Mouse (Mus musculus) adrenal gland, postnatal 4 days (tissue): ENCODE results near the gene Matk. TPM values are rescaled to one million over a fixed set of nuclear protein-coding genes. Genes with fewer than 3 reads are reported as not detected.

Source experiments
- DNase-seq, 2 experiments: peaks; one replicate each; pipeline ENCODE4 v3.0.0; 2021 to 2022; ENCODE audit warnings: low spot score in 2 of 2, mixed read lengths in 2 of 2
- microRNA-seq: library from miRNA; unstranded; fragments of <30 nt; microRNA quantifications from one replicate; pipeline ENCODE4 v1.2.0, GENCODE M21; 2021
- total RNA-seq, 2 experiments: library from RNA; stranded (reverse); gene quantifications; 2 replicates each; pipeline ENCODE4 v1.2.3; 2021

The Matk gene
- total RNA-seq, 2 experiments from 2014 or later: 2.9 to 3.0 TPM

GRCm38 (mm10) chr10:81302288-81302687 lies 49.6 kb downstream of the Matk start:
- no peak for DNase-seq

GRCm38 (mm10) chr10:81302781-81303218 lies 50.1 kb downstream of the Matk start:
- no peak for DNase-seq

- DNase-seq: no peak
Observed at GRCm38 (mm10) chr10:81303258-81303657, 50.5 kb downstream of the Matk start.

GRCm38 (mm10) chr10:81303761-81304160 lies 51.0 kb downstream of the Matk start:
- no peak for DNase-seq

DNA sequence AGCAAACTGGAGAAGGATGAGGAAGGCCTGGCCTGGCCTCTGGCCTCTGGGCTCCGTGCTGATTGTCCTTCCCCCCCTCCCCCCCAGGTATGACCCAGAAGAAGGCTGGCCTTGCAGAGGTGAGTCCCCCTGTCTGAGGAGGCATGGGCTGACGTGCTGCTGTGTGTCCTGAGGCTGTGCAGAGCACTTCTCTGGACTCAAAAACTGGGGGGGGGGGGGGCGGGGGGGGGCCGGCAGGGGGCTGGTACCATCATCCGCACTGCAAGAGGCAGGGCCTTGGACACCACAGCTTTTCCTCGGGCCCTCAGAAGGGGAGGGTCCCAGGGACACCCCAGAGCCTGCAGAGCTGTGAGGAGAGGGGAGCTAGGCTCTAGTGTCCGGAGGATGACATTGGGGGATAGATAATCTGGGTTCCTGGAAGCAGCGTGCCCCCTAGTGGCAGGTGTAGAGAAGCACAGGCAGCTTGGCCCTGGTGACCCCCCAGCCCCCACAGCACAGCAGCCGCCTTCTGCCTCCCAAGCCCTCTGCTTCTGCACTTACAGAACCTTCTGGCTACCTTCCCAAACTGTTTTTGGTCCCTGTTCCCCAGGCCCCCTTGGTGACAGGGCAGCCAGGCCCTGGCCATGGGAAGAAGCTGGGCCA lies 52.0 kb downstream of the Matk start:
- DNase-seq: peak in 1 of 2 experiments; percentile 53

DNA sequence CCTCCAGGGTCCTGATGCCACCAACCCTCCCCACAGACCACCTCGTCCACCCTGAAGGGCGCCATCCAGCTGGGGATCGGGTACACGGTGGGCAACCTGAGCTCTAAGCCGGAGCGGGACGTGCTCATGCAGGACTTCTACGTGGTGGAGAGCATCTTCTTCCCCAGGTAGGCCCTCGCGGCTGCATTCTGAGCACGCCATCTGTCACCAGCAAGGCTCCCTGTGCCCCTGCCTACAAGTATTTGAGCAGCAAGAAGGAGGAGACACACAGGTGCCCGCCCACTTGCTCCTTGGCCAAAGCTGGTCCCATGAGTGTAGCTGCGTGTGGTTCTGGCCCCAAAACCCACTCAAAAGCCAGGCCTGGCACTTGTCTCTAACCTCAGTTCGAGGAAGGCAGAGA lies 52.9 kb downstream of the Matk start:
- no peak for DNase-seq

DNA sequence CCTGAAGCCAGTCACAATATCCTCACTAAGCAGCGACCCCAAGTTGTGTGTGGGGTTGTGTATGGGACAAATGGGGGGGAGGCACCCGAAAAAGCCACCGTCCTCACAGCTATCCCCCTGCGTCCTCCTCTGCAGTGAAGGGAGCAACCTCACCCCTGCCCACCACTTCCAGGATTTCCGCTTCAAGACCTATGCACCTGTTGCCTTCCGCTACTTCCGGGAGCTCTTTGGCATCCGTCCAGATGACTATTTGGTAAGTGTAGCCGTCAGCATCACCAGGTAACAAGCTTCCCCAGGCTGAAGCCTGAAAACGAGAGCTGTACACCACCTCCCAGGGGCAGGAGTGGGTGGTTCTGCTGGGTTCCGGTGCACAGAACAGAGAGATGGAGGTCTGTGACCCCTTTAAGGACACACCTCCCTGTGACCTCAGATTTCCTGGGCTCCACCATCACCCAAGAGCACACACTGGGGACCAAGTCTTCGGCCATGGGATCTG lies 53.5 kb downstream of the Matk start:
- no peak for DNase-seq

- no peak for DNase-seq
Observed at GRCm38 (mm10) chr10:81306837-81307682, 54.3 kb downstream of the Matk start.

- DNase-seq: no peak
Observed at GRCm38 (mm10) chr10:81309571-81309970, 56.8 kb downstream of the Matk start.

Small RNA genes lying within 50 kb of the gene (microRNA-seq; reads per million reads assigned to microRNA genes)
- 5.8 reads per million, percentile 16 among the genes with 10 or more reads in this experiment for gene Mir3057

Other genes starting within 250 kb of the Matk start
- 1 to 10 TPM; 5.4 to 6.7 TPM for gene Gng7, start 238.0 kb upstream of the Matk start, total RNA-seq
- 1 to 10 TPM; 2.9 to 3.5 TPM for gene Diras1, start 227.3 kb upstream of the Matk start, total RNA-seq
- gene Slc39a3, start 215.5 kb upstream of the Matk start, total RNA-seq: 10 to 100 TPM; 32.9 to 36.3 TPM
- gene Sgta, start 192.8 kb upstream of the Matk start, total RNA-seq: 100 to 1,000 TPM; 158 to 163 TPM
- 10 to 100 TPM; 39.1 to 46.7 TPM for gene Thop1, start 182.9 kb upstream of the Matk start, total RNA-seq
- 10 to 100 TPM in 1 of 2 experiments, 1 to 10 TPM in 1; 2.3 to 16.6 TPM for gene Creb3l3, start 154.1 kb upstream of the Matk start, total RNA-seq
- gene Map2k2, start 147.0 kb upstream of the Matk start, total RNA-seq: 100 to 1,000 TPM; 149 to 157 TPM
- 10 to 100 TPM; 71.8 to 76.6 TPM for gene Zbtb7a, start 117.7 kb upstream of the Matk start, total RNA-seq
- 10 to 100 TPM; 34.0 to 34.4 TPM for gene Pias4, start 85.0 kb upstream of the Matk start, total RNA-seq
- 1,000 to 10,000 TPM; 1,728 to 1,734 TPM for gene Eef2, start 76.3 kb upstream of the Matk start, total RNA-seq
- gene Dapk3, start 69.9 kb upstream of the Matk start, total RNA-seq: 10 to 100 TPM; 53.4 to 63.6 TPM
- gene 4930442H23Rik, start 69.1 kb upstream of the Matk start, total RNA-seq: not detected
- under 1 TPM in 1 of 2 experiments, not detected in 1; 0.20 TPM for gene Nmrk2, start 50.9 kb upstream of the Matk start, total RNA-seq
- gene Atcay, start 22.1 kb upstream of the Matk start, total RNA-seq: 1 to 10 TPM; 5.3 to 5.4 TPM
- gene Zfr2, start 19.8 kb upstream of the Matk start, total RNA-seq: 10 to 100 TPM; 20.9 to 21.7 TPM
- 100 to 1,000 TPM; 107 to 108 TPM for gene Mrpl54, start 14.0 kb downstream of the Matk start, total RNA-seq
- gene Apba3, start 14.0 kb downstream of the Matk start, total RNA-seq: 10 to 100 TPM; 47.8 to 49.5 TPM
- 1 to 10 TPM; 1.8 to 3.1 TPM for gene Tjp3, start 38.6 kb downstream of the Matk start, total RNA-seq
- 10 to 100 TPM; 65.2 to 71.1 TPM for gene Pip5k1c, start 40.0 kb downstream of the Matk start, total RNA-seq
- 10 to 100 TPM; 43.8 to 44.4 TPM for gene Cactin, start 68.2 kb downstream of the Matk start, total RNA-seq
- 10 to 100 TPM; 27.3 to 30.6 TPM for gene Tbxa2r, start 75.8 kb downstream of the Matk start, total RNA-seq
- gene Gipc3, start 90.3 kb downstream of the Matk start, total RNA-seq: 1 to 10 TPM; 2.3 to 2.6 TPM
- gene Hmg20b, start 97.5 kb downstream of the Matk start, total RNA-seq: 100 to 1,000 TPM; 107 to 108 TPM
- 10 to 100 TPM; 21.2 to 22.0 TPM for gene Mfsd12, start 104.6 kb downstream of the Matk start, total RNA-seq
- 1 to 10 TPM; 6.3 to 8.2 TPM for gene 4930404N11Rik, start 112.9 kb downstream of the Matk start, total RNA-seq
- gene Fzr1, start 125.6 kb downstream of the Matk start, total RNA-seq: 10 to 100 TPM; 69.1 to 70.7 TPM
- 10 to 100 TPM; 49.4 to 49.7 TPM for gene Dohh, start 131.5 kb downstream of the Matk start, total RNA-seq
- gene Gm48551, start 131.5 kb downstream of the Matk start, total RNA-seq: 1 to 10 TPM; 1.7 to 1.8 TPM
- gene Gm48552, start 136.1 kb downstream of the Matk start, total RNA-seq: 1 to 10 TPM; 2.6 to 4.1 TPM
- gene Smim24, start 140.1 kb downstream of the Matk start, total RNA-seq: 10 to 100 TPM in 1 of 2 experiments, 1 to 10 TPM in 1; 1.2 to 13.2 TPM
- gene Nfic, start 202.7 kb downstream of the Matk start, total RNA-seq: 100 to 1,000 TPM; 120 to 129 TPM
- 1 to 10 TPM; 3.5 to 4.2 TPM for gene Celf5, start 229.8 kb downstream of the Matk start, total RNA-seq
- 100 to 1,000 TPM; 107 to 117 TPM for gene Ncln, start 243.5 kb downstream of the Matk start, total RNA-seq
- gene S1pr4, start 247.2 kb downstream of the Matk start, total RNA-seq: 1 to 10 TPM; 2.0 to 2.7 TPM